Mouse (Mus musculus): ENCODE measurements around the gene P2rx2.

GRCm38 (mm10) chr5:110345553-110345952 lies 2.5 kb upstream of the P2rx2 start:
- TF ChIP-seq CTCF (IDR thresholded peaks at IDR 0.05; ENCODE audit: low read depth) (no peak), EP300 (IDR thresholded peaks at IDR 0.05; ENCODE audit: low read depth) (no peak)
